In genomic region chr13:24952659-24953058, GRCm38 (mm10) we compare ENCODE assay signal across 19 mouse cellular contexts. TPM values are rescaled to one million over a fixed set of nuclear protein-coding genes. Genes with fewer than 3 reads are reported as not detected.
DNase-seq lines count a peak whose midpoint lies in the region; ATAC-seq lines count a peak whose summit lies in the region.
"Had no signal": no experiment of that assay in that cellular context is flagged by ENCODE, and none has a peak within 500 bp of the region (broad histone marks: within the 10 kb centered on the region; RNA-seq: fewer than 3 reads in every experiment).

No protein-coding gene starts in this region.

- no peak for DNase-seq in liver
- DNase-seq in MEL-GATA-1-ER (ENCODE audit: extremely low read depth, low read depth) = peak; percentile 82
- DNase-seq in left cerebral cortex, adult 18-20 months (ENCODE audit: low spot score in 2 of 2) = no peak
- DNase-seq in cerebellum, postnatal 14 days = no peak
- DNase-seq: adrenal gland, adult 2 months; adrenal gland, postnatal 10 days; adrenal gland, postnatal 25 days; cerebellum, adult 11 months; cerebellum, adult 18-20 months; cerebellum, adult 8-10 months; cerebellum, adult 9-11 months; cerebellum, postnatal 25 days; forebrain, postnatal 0 days had no signal

- H3K27me3 ChIP-seq in liver, embryonic 12.5 days (replicated peaks) = peaks cover 15% of the 10 kb centered on the region
- H3K27me3 ChIP-seq: forebrain, embryonic 13.5 days; forebrain, embryonic 15.5 days had no signal

- H3K27ac ChIP-seq in liver, embryonic 12.5 days = no peak overlapping the region
- H3K27ac ChIP-seq: embryonic facial prominence, embryonic 10.5 days; embryonic facial prominence, embryonic 12.5 days; forebrain, embryonic 13.5 days; forebrain, embryonic 15.5 days had no signal

- 41% methylated on average over 7 of the region's 7 CpGs for WGBS in liver, embryonic 12.5 days (ENCODE audit: insufficient replicate concordance)

- no peak overlapping the region for H3K4me3 ChIP-seq in liver, embryonic 12.5 days
- H3K4me3 ChIP-seq: embryonic facial prominence, embryonic 10.5 days; embryonic facial prominence, embryonic 12.5 days; forebrain, embryonic 13.5 days; forebrain, embryonic 15.5 days had no signal

- H3K4me2 ChIP-seq in liver, embryonic 12.5 days = no peak overlapping the region
- H3K4me2 ChIP-seq: embryonic facial prominence, embryonic 12.5 days; forebrain, embryonic 13.5 days; forebrain, embryonic 15.5 days had no signal

- no peaks in the 10 kb centered on the region for H3K9me3 ChIP-seq in liver, embryonic 12.5 days (replicated peaks)
- H3K9me3 ChIP-seq: embryonic facial prominence, embryonic 10.5 days; embryonic facial prominence, embryonic 12.5 days; forebrain, embryonic 13.5 days; forebrain, embryonic 15.5 days had no signal

- ATAC-seq in liver, embryonic 12.5 days = 0 out of 2 replicates have a peak, but pooled peaks have one; percentile 21
- ATAC-seq in megakaryocyte-erythroid progenitor cell, adult 5-6 weeks (replicated peaks; ENCODE audit: low FRiP score, low TSS enrichment, poor library complexity, severe bottlenecking) = peak; percentile 47
- ATAC-seq: forebrain, embryonic 13.5 days; forebrain, embryonic 15.5 days; forebrain, postnatal 0 days had no signal

- H3K4me1 ChIP-seq in liver, embryonic 12.5 days = peaks cover 4% of the 10 kb centered on the region; the same call in 1 of the 2 replicates
- H3K4me1 ChIP-seq: forebrain, embryonic 13.5 days; forebrain, embryonic 15.5 days had no signal

- H3K36me3 ChIP-seq in liver, embryonic 12.5 days = no peaks in the 10 kb centered on the region
- H3K36me3 ChIP-seq: embryonic facial prominence, embryonic 10.5 days; embryonic facial prominence, embryonic 12.5 days; forebrain, embryonic 15.5 days had no signal

- no peak overlapping the region for H3K9ac ChIP-seq in liver, embryonic 12.5 days
- H3K9ac ChIP-seq: embryonic facial prominence, embryonic 12.5 days; forebrain, embryonic 13.5 days; forebrain, embryonic 15.5 days; forebrain, postnatal 0 days had no signal

RNA-seq across cellular contexts. Expression of gene Gpld1, which starts 9.7 kb away (rescaled TPM):
- 1.8 TPM in 2 replicates for polyA plus RNA-seq in liver, embryonic 12.5 days (2016; fragmentation: Nextera tagmentation; extraction: Ambion mirVana)
- not detected in 2 replicates for total RNA-seq in megakaryocyte-erythroid progenitor cell, adult 5-6 weeks (2014; fragmentation: Nextera tagmentation)
- 0.56 and 0.72 TPM in 2 replicates for total RNA-seq in megakaryocyte-erythroid progenitor cell, adult 5-6 weeks (2017)
- 10 to 100 TPM; 19.5 to 22.3 TPM for total RNA-seq in left cerebral cortex, adult 18-20 months (2021)

RNA-seq across cellular contexts. Expression of gene Aldh5a1, which starts 15.2 kb away (rescaled TPM):
- 3.0 and 3.4 TPM in 2 replicates for polyA plus RNA-seq in liver, embryonic 12.5 days (2016; fragmentation: Nextera tagmentation; extraction: Ambion mirVana)
- 0.24 TPM in 1 of 2 replicates, not detected in the other for total RNA-seq in megakaryocyte-erythroid progenitor cell, adult 5-6 weeks (2014; fragmentation: Nextera tagmentation)
- 0.05 and 0.91 TPM in 2 replicates for total RNA-seq in megakaryocyte-erythroid progenitor cell, adult 5-6 weeks (2017)
- total RNA-seq in left cerebral cortex, adult 18-20 months (2021) = 10 to 100 TPM; 59.0 to 60.6 TPM

Comparison
In these comparisons a context has a peak if more than half of its experiments do, and no peak if none do; other contexts are left out.
1. RNA of gene Gpld1, which starts 9.7 kb away (total RNA-seq): 19.5 to 22.3 TPM in left cerebral cortex, adult 18-20 months; 0.56 to 0.72 TPM in megakaryocyte-erythroid progenitor cell, adult 5-6 weeks; every median in the first group is over 10 times any median in the second.
2. RNA of gene Aldh5a1, which starts 15.2 kb away (total RNA-seq): 59.0 to 60.6 TPM in left cerebral cortex, adult 18-20 months; 0.05 to 0.91 TPM in megakaryocyte-erythroid progenitor cell, adult 5-6 weeks; every median in the first group is over 10 times any median in the second.